Mouse (Mus musculus): ENCODE measurements around the gene Upk1b. TPM values are rescaled to one million over a fixed set of nuclear protein-coding genes. Genes with fewer than 3 reads are reported as not detected.
A peak's percentile ranks its signal among the peaks of the same experiment; 100 is the strongest.
"Not testable (repeated sequence)": the region's sequence is repeated elsewhere in the genome, so short reads cannot be mapped to it uniquely, and the experiment has no call there.

The Upk1b gene
- polyA plus RNA-seq (2015; fragmentation: Nextera tagmentation; extraction: Ambion mirVana) = 17.4 and 19.3 TPM in 2 replicates

- WGBS = 18% methylated on average over 9 of the region's 10 CpGs
- ATAC-seq (ENCODE audit: extremely low read depth, insufficient number of reproducible peaks, low FRiP score, low TSS enrichment) = no peak
- Histone ChIP-seq H3K4me2 (peak within 1 kb of the TSS; percentile 53), H3K9ac (peak within 1 kb of the TSS; percentile 28; the same call in 1 of the 2 replicates), H3K27ac (replicated peaks) (no peak within 1 kb of the TSS), H3K4me1 (peaks cover 14% of the 10 kb centered on the region), H3K36me3 (no peaks in the 10 kb centered on the region), H3K4me3 (peak within 1 kb of the TSS; percentile 11; the same call in 1 of the 2 replicates), H3K9me3 (no peaks in the 10 kb centered on the region), H3K27me3 (replicated peaks) (peaks cover 2% of the 10 kb centered on the region; the same call in 1 of the 2 replicates)
These were observed at the start of gene Upk1b for GRCm38 (mm10) chr16:38800091-38800490. Upk1b (minus strand) TSS chr16:38800328.

GRCm38 (mm10) chr16:38828649-38829048, 28.5 kb upstream of the Upk1b start, which contains the start of gene 4930435E12Rik:
4930435E12Rik (minus strand) TSS chr16:38828749.
- no peaks in the 10 kb centered on the region for H3K27me3 ChIP-seq (replicated peaks)
- ATAC-seq (ENCODE audit: extremely low read depth, insufficient number of reproducible peaks, low FRiP score, low TSS enrichment) = no peak
- no peaks in the 10 kb centered on the region for H3K4me1 ChIP-seq
- H3K9me3 ChIP-seq = no peaks in the 10 kb centered on the region
- 71% methylated on average over 3 of the region's 3 CpGs for WGBS
- no peak within 1 kb of the TSS for H3K9ac ChIP-seq
- H3K27ac ChIP-seq (replicated peaks) = no peak within 1 kb of the TSS
- H3K4me3 ChIP-seq = no peak within 1 kb of the TSS
- H3K4me2 ChIP-seq = no peak within 1 kb of the TSS
- no peaks in the 10 kb centered on the region for H3K36me3 ChIP-seq

GRCm38 (mm10) chr16:38812521-38812920, 12.4 kb upstream of the Upk1b start:
- no peaks in the 10 kb centered on the region for H3K27me3 ChIP-seq (replicated peaks)
- no peak overlapping the region for H3K4me2 ChIP-seq
- no peaks in the 10 kb centered on the region for H3K36me3 ChIP-seq
- H3K9ac ChIP-seq = no peak overlapping the region
- no peak for ATAC-seq (ENCODE audit: extremely low read depth, insufficient number of reproducible peaks, low FRiP score, low TSS enrichment)
- H3K27ac ChIP-seq (replicated peaks) = no peak overlapping the region
- no peak overlapping the region for H3K4me3 ChIP-seq
- H3K4me1 ChIP-seq = peaks cover 32% of the 10 kb centered on the region
- peaks cover 4% of the 10 kb centered on the region; the same call in 1 of the 2 replicates for H3K9me3 ChIP-seq
- WGBS = 29% methylated on average over 8 of the region's 8 CpGs

- Histone ChIP-seq H3K4me2 (no peak overlapping the region), H3K9me3 (peaks cover 4% of the 10 kb centered on the region; the same call in 1 of the 2 replicates), H3K36me3 (no peaks in the 10 kb centered on the region), H3K4me3 (no peak overlapping the region), H3K9ac (no peak overlapping the region), H3K27ac (replicated peaks) (no peak overlapping the region), H3K4me1 (peaks cover 9% of the 10 kb centered on the region; the same call in 1 of the 2 replicates), H3K27me3 (replicated peaks) (no peaks in the 10 kb centered on the region)
- 45% methylated on average over 5 of the region's 5 CpGs for WGBS
- ATAC-seq (ENCODE audit: extremely low read depth, insufficient number of reproducible peaks, low FRiP score, low TSS enrichment) = no peak
These were observed 10.1 kb upstream of the Upk1b start for GRCm38 (mm10) chr16:38810196-38810595.

GRCm38 (mm10) chr16:38807796-38808195, 7.7 kb upstream of the Upk1b start:
- not testable (repeated sequence) for H3K4me2 ChIP-seq; H3K4me1 ChIP-seq; H3K27ac ChIP-seq (replicated peaks); H3K9ac ChIP-seq; ATAC-seq (ENCODE audit: extremely low read depth, insufficient number of reproducible peaks, low FRiP score, low TSS enrichment); H3K9me3 ChIP-seq; H3K27me3 ChIP-seq (replicated peaks); H3K4me3 ChIP-seq; H3K36me3 ChIP-seq
- 79% methylated on average over 5 of the region's 5 CpGs for WGBS

- H3K4me2 ChIP-seq = no peak overlapping the region
These were observed 1.1 kb downstream of the Upk1b start for GRCm38 (mm10) chr16:38798957-38799450.

GRCm38 (mm10) chr16:38793120-38793519, 7.0 kb downstream of the Upk1b start:
- peak overlapping the region; percentile 60 for H3K4me2 ChIP-seq
- H3K36me3 ChIP-seq = no peaks in the 10 kb centered on the region
- WGBS = 42% methylated on average over 6 of the region's 6 CpGs
- peaks cover 17% of the 10 kb centered on the region for H3K4me1 ChIP-seq
- no peaks in the 10 kb centered on the region for H3K9me3 ChIP-seq
- no peaks in the 10 kb centered on the region for H3K27me3 ChIP-seq (replicated peaks)
- peak overlapping the region; percentile 53 for H3K9ac ChIP-seq
- peak; percentile 63; the same call in 1 of the 2 replicates for ATAC-seq (ENCODE audit: extremely low read depth, insufficient number of reproducible peaks, low FRiP score, low TSS enrichment)
- H3K27ac ChIP-seq (replicated peaks) = peak overlapping the region; percentile 73
- peak overlapping the region; percentile 29 for H3K4me3 ChIP-seq

More at GRCm38 (mm10) chr16:38798957-38799450, 1.1 kb downstream of the Upk1b start:
- H3K27me3 ChIP-seq (replicated peaks) = peaks cover 2% of the 10 kb centered on the region; the same call in 1 of the 2 replicates
- peaks cover 14% of the 10 kb centered on the region for H3K4me1 ChIP-seq
- H3K9ac ChIP-seq = no peak overlapping the region
- H3K36me3 ChIP-seq = no peaks in the 10 kb centered on the region
- no peak overlapping the region for H3K4me3 ChIP-seq
- WGBS = 60% methylated on average over 3 of the region's 3 CpGs
- no peak for ATAC-seq (ENCODE audit: extremely low read depth, insufficient number of reproducible peaks, low FRiP score, low TSS enrichment)
- H3K27ac ChIP-seq (replicated peaks) = 0 out of 2 replicates have a peak overlapping the region, but pooled peaks have one; percentile 39
- H3K9me3 ChIP-seq = no peaks in the 10 kb centered on the region

- Histone ChIP-seq H3K4me2 (no peak overlapping the region), H3K27ac (replicated peaks) (no peak overlapping the region), H3K27me3 (replicated peaks) (no peaks in the 10 kb centered on the region), H3K9ac (no peak overlapping the region), H3K4me1 (peaks cover 21% of the 10 kb centered on the region), H3K4me3 (no peak overlapping the region), H3K36me3 (no peaks in the 10 kb centered on the region), H3K9me3 (no peaks in the 10 kb centered on the region)
- WGBS = 78% methylated on average over 3 of the region's 3 CpGs
- no peak for ATAC-seq (ENCODE audit: extremely low read depth, insufficient number of reproducible peaks, low FRiP score, low TSS enrichment)
These were observed 10.2 kb downstream of the Upk1b start for GRCm38 (mm10) chr16:38789966-38790365.

- Histone ChIP-seq H3K4me1 (peaks cover 21% of the 10 kb centered on the region), H3K9me3 (no peaks in the 10 kb centered on the region), H3K9ac (no peak overlapping the region), H3K36me3 (no peaks in the 10 kb centered on the region), H3K4me2 (no peak overlapping the region), H3K27me3 (replicated peaks) (no peaks in the 10 kb centered on the region), H3K4me3 (no peak overlapping the region), H3K27ac (replicated peaks) (no peak overlapping the region)
- no peak for ATAC-seq (ENCODE audit: extremely low read depth, insufficient number of reproducible peaks, low FRiP score, low TSS enrichment)
- 75% methylated on average over 2 of the region's 2 CpGs for WGBS
These were observed 11.1 kb downstream of the Upk1b start for GRCm38 (mm10) chr16:38789016-38789415.

- H3K4me2 ChIP-seq = no peak overlapping the region
- H3K4me3 ChIP-seq = no peak overlapping the region
- H3K36me3 ChIP-seq = no peaks in the 10 kb centered on the region
- no peak overlapping the region for H3K27ac ChIP-seq (replicated peaks)
- no peaks in the 10 kb centered on the region for H3K9me3 ChIP-seq
- WGBS = 55% methylated on average over 7 of the region's 7 CpGs
- peaks cover 5% of the 10 kb centered on the region for H3K4me1 ChIP-seq
- peak overlapping the region; percentile 50; the same call in 1 of the 2 replicates for H3K9ac ChIP-seq
- no peaks in the 10 kb centered on the region for H3K27me3 ChIP-seq (replicated peaks)
- ATAC-seq (ENCODE audit: extremely low read depth, insufficient number of reproducible peaks, low FRiP score, low TSS enrichment) = no peak
These were observed 14.8 kb downstream of the Upk1b start for GRCm38 (mm10) chr16:38785301-38785700.

GRCm38 (mm10) chr16:38782524-38783067, 17.5 kb downstream of the Upk1b start:
- Histone ChIP-seq H3K4me2 (no peak overlapping the region), H3K36me3 (no peaks in the 10 kb centered on the region), H3K9me3 (no peaks in the 10 kb centered on the region), H3K9ac (no peak overlapping the region), H3K27me3 (replicated peaks) (no peaks in the 10 kb centered on the region), H3K4me3 (no peak overlapping the region), H3K4me1 (peaks cover 5% of the 10 kb centered on the region), H3K27ac (replicated peaks) (no peak overlapping the region)
- no peak for ATAC-seq (ENCODE audit: extremely low read depth, insufficient number of reproducible peaks, low FRiP score, low TSS enrichment)
- 38% methylated on average over 2 of the region's 2 CpGs for WGBS

- H3K27ac ChIP-seq (replicated peaks) = no peak overlapping the region
- ATAC-seq (ENCODE audit: extremely low read depth, insufficient number of reproducible peaks, low FRiP score, low TSS enrichment) = no peak
- no peak overlapping the region for H3K4me3 ChIP-seq
- H3K9ac ChIP-seq = no peak overlapping the region
- no peaks in the 10 kb centered on the region for H3K27me3 ChIP-seq (replicated peaks)
- H3K9me3 ChIP-seq = no peaks in the 10 kb centered on the region
- no peaks in the 10 kb centered on the region for H3K36me3 ChIP-seq
- H3K4me1 ChIP-seq = peaks cover 5% of the 10 kb centered on the region
- H3K4me2 ChIP-seq = no peak overlapping the region
- WGBS = 52% methylated on average over 2 of the region's 2 CpGs
These were observed 18.2 kb downstream of the Upk1b start for GRCm38 (mm10) chr16:38781946-38782345.

Measured in heart, embryonic 13.5 days (tissue).